Mouse (Mus musculus): ENCODE measurements at regions not wholly inside any gene's neighbourhood (a gene's known extent, or its start where the extent isn't known, plus 50 kb on each side); places are given as distances from the start of the nearest gene placed in this dataset.

- WGBS (ENCODE audit: insufficient replicate concordance): 60% methylated on average over 8 of the region's 8 CpGs
- H3K27ac ChIP-seq (replicated peaks): no peak overlapping the region
Observed at GRCm38 (mm10) chr5:141054991-141055390, 54.6 kb upstream of the Card11 start.

DNA sequence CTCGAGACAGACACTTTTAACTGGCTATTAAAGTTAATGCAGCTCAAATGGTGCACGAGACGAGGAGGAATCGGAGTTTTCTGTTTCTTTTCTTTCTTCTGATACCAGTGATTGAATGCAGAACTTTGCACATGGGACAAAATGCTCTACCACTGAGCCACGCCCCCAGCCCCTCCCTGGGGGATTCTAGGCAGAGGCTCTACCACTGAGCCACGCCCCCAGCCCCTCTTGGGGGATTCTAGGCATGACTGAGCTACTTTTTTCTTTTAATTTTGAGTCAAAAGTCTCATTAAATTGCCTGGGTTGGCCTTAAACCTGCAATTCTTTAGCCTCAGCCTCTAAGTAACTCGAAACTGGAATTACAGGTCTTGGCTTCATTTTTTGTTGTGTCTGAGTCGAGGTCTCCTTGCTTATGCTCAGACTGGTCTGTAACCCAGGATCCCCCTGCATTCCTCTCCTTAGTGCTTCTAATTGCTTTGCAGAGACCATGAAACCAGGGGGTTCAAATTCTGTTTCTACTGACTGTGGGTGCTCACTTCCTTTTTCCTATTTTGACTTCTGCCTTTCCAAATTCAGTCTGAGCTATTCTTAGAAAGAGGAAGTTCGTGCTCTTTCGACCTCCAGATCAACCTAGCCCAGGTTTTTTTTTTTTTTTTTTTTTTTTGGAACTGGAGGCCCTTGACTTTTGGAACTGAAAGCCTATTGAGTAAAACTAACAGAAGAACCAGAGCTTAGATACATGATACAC, 55.4 kb upstream of the Card11 start:
- no peak overlapping the region; the same call in 1 of the 2 replicates for H3K27ac ChIP-seq (replicated peaks)
- H3K4me3 ChIP-seq (replicated peaks): no peak overlapping the region
- no peak overlapping the region for H3K4me2 ChIP-seq
- no peak for ATAC-seq (ENCODE audit: insufficient read depth)
- no peak overlapping the region for H3K9ac ChIP-seq
- WGBS (ENCODE audit: insufficient replicate concordance): 33% methylated on average over 10 of the region's 10 CpGs
- 0 out of 2 replicates have a peak, but pooled peaks cover 3% of the 10 kb centered on the region for H3K4me1 ChIP-seq (replicated peaks)
- H3K9me3 ChIP-seq (replicated peaks): no peaks in the 10 kb centered on the region
- H3K36me3 ChIP-seq (replicated peaks): no peaks in the 10 kb centered on the region
- H3K27me3 ChIP-seq: no peaks in the 10 kb centered on the region

More at GRCm38 (mm10) chr5:141054991-141055390, 54.6 kb upstream of the Card11 start:
- Histone ChIP-seq H3K4me2 (no peak overlapping the region), H3K27me3 (no peaks in the 10 kb centered on the region), H3K36me3 (replicated peaks) (no peaks in the 10 kb centered on the region), H3K9ac (no peak overlapping the region), H3K9me3 (replicated peaks) (no peaks in the 10 kb centered on the region), H3K4me1 (replicated peaks) (0 out of 2 replicates have a peak, but pooled peaks cover 3% of the 10 kb centered on the region), H3K4me3 (replicated peaks) (no peak overlapping the region)
- ATAC-seq (ENCODE audit: insufficient read depth): no peak

GRCm38 (mm10) chr5:141058141-141058540, 57.8 kb upstream of the Card11 start:
- Histone ChIP-seq H3K4me1 (replicated peaks) (0 out of 2 replicates have a peak, but pooled peaks cover 3% of the 10 kb centered on the region), H3K27me3 (no peaks in the 10 kb centered on the region), H3K4me2 (no peak overlapping the region), H3K27ac (replicated peaks) (no peak overlapping the region), H3K9me3 (replicated peaks) (no peaks in the 10 kb centered on the region), H3K4me3 (replicated peaks) (no peak overlapping the region), H3K36me3 (replicated peaks) (no peaks in the 10 kb centered on the region), H3K9ac (no peak overlapping the region)
- WGBS (ENCODE audit: insufficient replicate concordance): 60% methylated on average over 7 of the region's 7 CpGs
- no peak for ATAC-seq (ENCODE audit: insufficient read depth)

DNA sequence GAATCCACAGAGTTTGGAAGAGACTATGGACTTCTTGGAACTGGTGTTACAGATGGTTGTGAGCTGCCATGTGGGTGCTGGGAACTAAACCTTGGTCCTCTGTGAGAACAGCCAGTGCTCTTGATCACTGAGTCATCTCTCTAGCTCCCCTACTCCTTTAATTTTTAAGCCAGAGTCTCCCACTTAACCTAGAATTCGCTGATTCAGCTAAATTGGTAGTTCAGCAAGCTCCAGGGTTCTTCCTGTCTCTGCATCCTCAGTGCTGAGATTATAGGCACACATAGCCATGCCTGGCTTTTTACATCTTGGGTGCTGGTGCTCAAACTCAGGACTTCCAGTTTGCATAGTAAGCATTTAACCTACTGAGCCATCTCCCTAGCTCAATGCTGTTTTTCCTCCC, 58.5 kb upstream of the Card11 start:
- Histone ChIP-seq H3K4me2 (no peak overlapping the region), H3K9ac (no peak overlapping the region), H3K27me3 (no peaks in the 10 kb centered on the region), H3K27ac (replicated peaks) (no peak overlapping the region), H3K36me3 (replicated peaks) (no peaks in the 10 kb centered on the region), H3K4me1 (replicated peaks) (0 out of 2 replicates have a peak, but pooled peaks cover 3% of the 10 kb centered on the region), H3K4me3 (replicated peaks) (no peak overlapping the region), H3K9me3 (replicated peaks) (no peaks in the 10 kb centered on the region)
- no peak for ATAC-seq (ENCODE audit: insufficient read depth)
- WGBS (ENCODE audit: insufficient replicate concordance): 41% methylated on average over 1 of the region's 1 CpGs

- no peak overlapping the region for H3K9ac ChIP-seq
- H3K36me3 ChIP-seq (replicated peaks): no peaks in the 10 kb centered on the region
- H3K4me1 ChIP-seq (replicated peaks): no peaks in the 10 kb centered on the region
- no peaks in the 10 kb centered on the region for H3K9me3 ChIP-seq (replicated peaks)
- WGBS (ENCODE audit: insufficient replicate concordance): 8% methylated on average over 4 of the region's 4 CpGs
- no peaks in the 10 kb centered on the region for H3K27me3 ChIP-seq
- no peak overlapping the region for H3K27ac ChIP-seq (replicated peaks)
- H3K4me3 ChIP-seq (replicated peaks): no peak overlapping the region
- ATAC-seq (ENCODE audit: insufficient read depth): no peak
- no peak overlapping the region for H3K4me2 ChIP-seq
Observed at GRCm38 (mm10) chr5:141062144-141062543, 61.8 kb upstream of the Card11 start.

DNA sequence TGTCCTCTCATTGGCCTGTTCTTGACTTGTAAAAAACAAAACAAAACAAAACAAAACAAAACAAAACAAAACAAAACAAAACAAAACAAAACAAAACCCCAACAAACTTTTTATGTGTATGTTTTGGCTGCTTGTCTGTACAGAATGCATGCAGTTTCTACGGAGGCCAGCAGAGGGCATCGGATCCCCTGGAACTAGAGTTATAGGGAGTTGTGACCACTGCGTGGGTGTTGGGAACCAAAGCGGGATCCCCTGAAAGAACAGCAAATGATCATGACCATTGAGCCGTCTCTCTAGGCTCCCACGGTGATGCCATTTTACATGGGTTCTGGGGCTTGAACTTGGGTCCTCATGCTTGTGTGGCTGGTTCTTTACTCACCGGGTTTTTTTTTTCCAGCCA, 67.2 kb upstream of the Card11 start:
- no peak for ATAC-seq (ENCODE audit: insufficient read depth)
- 74% methylated on average over 7 of the region's 7 CpGs for WGBS (ENCODE audit: insufficient replicate concordance)
- no peak overlapping the region for H3K27ac ChIP-seq (replicated peaks)

GRCm38 (mm10) chr5:141074457-141074856, 74.1 kb upstream of the Card11 start:
- WGBS (ENCODE audit: insufficient replicate concordance): 84% methylated on average over 3 of the region's 3 CpGs
- H3K27ac ChIP-seq (replicated peaks): no peak overlapping the region
- no peak overlapping the region for H3K4me2 ChIP-seq
- no peak overlapping the region for H3K4me3 ChIP-seq (replicated peaks)
- H3K9me3 ChIP-seq (replicated peaks): no peaks in the 10 kb centered on the region
- H3K9ac ChIP-seq: no peak overlapping the region
- H3K4me1 ChIP-seq (replicated peaks): no peaks in the 10 kb centered on the region
- H3K27me3 ChIP-seq: no peaks in the 10 kb centered on the region
- no peak for ATAC-seq (ENCODE audit: insufficient read depth)
- no peaks in the 10 kb centered on the region for H3K36me3 ChIP-seq (replicated peaks)

More for the DNA sequence above, 67.2 kb upstream of the Card11 start:
- Histone ChIP-seq H3K27me3 (no peaks in the 10 kb centered on the region), H3K4me1 (replicated peaks) (no peaks in the 10 kb centered on the region), H3K4me2 (no peak overlapping the region), H3K9ac (no peak overlapping the region), H3K4me3 (replicated peaks) (no peak overlapping the region), H3K36me3 (replicated peaks) (no peaks in the 10 kb centered on the region), H3K9me3 (replicated peaks) (no peaks in the 10 kb centered on the region)

- Histone ChIP-seq H3K9ac (no peak overlapping the region), H3K36me3 (replicated peaks) (no peaks in the 10 kb centered on the region), H3K27ac (replicated peaks) (no peak overlapping the region), H3K4me1 (replicated peaks) (no peaks in the 10 kb centered on the region; the same call in 1 of the 2 replicates), H3K9me3 (replicated peaks) (no peaks in the 10 kb centered on the region), H3K4me3 (replicated peaks) (no peak overlapping the region), H3K27me3 (no peaks in the 10 kb centered on the region), H3K4me2 (no peak overlapping the region)
- ATAC-seq (ENCODE audit: insufficient read depth): no peak
- 55% methylated on average over 7 of the region's 7 CpGs for WGBS (ENCODE audit: insufficient replicate concordance)
Observed at GRCm38 (mm10) chr5:141076158-141076557, 75.8 kb upstream of the Card11 start.

- H3K4me3 ChIP-seq (replicated peaks): no peak overlapping the region
- 43% methylated on average over 2 of the region's 2 CpGs for WGBS (ENCODE audit: insufficient replicate concordance)
- no peaks in the 10 kb centered on the region for H3K9me3 ChIP-seq (replicated peaks)
- no peaks in the 10 kb centered on the region; the same call in 1 of the 2 replicates for H3K4me1 ChIP-seq (replicated peaks)
- H3K27me3 ChIP-seq: no peaks in the 10 kb centered on the region
- no peak overlapping the region for H3K4me2 ChIP-seq
- H3K36me3 ChIP-seq (replicated peaks): no peaks in the 10 kb centered on the region
- H3K9ac ChIP-seq: no peak overlapping the region
- ATAC-seq (ENCODE audit: insufficient read depth): no peak
- H3K27ac ChIP-seq (replicated peaks): no peak overlapping the region
Observed at GRCm38 (mm10) chr5:141076942-141077341, 76.6 kb upstream of the Card11 start.

DNA sequence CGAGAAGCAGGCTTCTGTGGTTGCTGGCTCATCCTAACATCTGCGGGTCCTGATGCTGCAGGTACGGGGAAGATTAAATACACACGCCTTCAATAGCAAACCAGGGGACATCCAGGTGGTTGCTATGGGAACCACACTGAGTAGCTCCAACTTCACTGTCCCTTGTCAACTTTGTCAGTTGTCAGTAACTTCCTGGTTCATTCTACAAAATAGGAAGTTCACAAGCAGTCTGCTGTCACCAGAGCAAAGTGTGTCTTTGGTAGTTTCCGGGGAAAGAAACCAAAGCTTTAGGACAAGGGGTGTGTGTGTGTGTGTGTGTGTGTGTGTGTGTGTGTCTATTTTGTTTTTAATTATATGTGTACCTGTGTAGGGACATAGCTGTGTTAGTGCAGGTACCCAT, 80.5 kb upstream of the Card11 start:
- H3K27me3 ChIP-seq: no peaks in the 10 kb centered on the region
- no peak overlapping the region for H3K9ac ChIP-seq
- no peak overlapping the region for H3K4me2 ChIP-seq
- no peak overlapping the region for H3K27ac ChIP-seq (replicated peaks)
- no peaks in the 10 kb centered on the region for H3K9me3 ChIP-seq (replicated peaks)
- no peaks in the 10 kb centered on the region; the same call in 1 of the 2 replicates for H3K4me1 ChIP-seq (replicated peaks)
- WGBS (ENCODE audit: insufficient replicate concordance): 42% methylated on average over 5 of the region's 5 CpGs
- no peak overlapping the region for H3K4me3 ChIP-seq (replicated peaks)
- no peaks in the 10 kb centered on the region for H3K36me3 ChIP-seq (replicated peaks)
- peak; percentile 28; the same call in 1 of the 2 replicates for ATAC-seq (ENCODE audit: insufficient read depth)

DNA sequence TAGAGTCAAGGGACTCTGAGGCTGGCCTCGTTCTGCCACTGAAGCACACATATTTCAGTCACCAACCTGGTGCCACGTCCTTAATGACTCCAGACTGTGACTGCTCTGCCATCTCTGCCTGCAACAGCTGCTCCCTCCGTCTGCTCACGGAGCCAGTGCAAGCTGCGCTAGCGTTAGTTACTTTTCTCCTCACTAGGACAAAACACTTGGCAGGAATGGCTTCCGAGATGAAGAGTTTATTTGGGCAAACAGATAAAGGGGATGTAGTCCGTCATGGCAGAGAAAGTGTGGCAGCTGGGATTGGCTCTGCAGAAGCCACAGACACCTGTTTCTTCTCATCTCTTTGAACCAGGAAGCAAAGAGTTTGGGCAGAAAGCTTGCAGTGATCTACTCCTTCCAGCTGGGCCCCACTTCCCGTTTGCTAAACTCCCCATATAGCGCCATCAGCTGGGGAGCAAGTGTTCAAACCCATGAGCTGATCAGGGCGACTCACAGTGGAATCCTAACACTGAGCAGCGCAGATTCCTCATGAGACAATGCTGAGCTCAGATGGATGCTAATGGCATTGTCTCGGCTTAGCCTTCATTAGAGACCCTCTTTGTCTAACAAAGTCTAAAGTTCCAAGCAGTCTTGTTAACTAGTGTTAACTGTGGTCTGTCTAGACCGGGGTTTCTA, 83.8 kb upstream of the Card11 start:
- Histone ChIP-seq H3K9ac (no peak overlapping the region), H3K9me3 (replicated peaks) (no peaks in the 10 kb centered on the region), H3K27ac (replicated peaks) (no peak overlapping the region), H3K4me2 (no peak overlapping the region), H3K4me3 (replicated peaks) (no peak overlapping the region), H3K36me3 (replicated peaks) (no peaks in the 10 kb centered on the region), H3K27me3 (no peaks in the 10 kb centered on the region), H3K4me1 (replicated peaks) (no peaks in the 10 kb centered on the region; the same call in 1 of the 2 replicates)
- no peak for ATAC-seq (ENCODE audit: insufficient read depth)
- 57% methylated on average over 14 of the region's 14 CpGs for WGBS (ENCODE audit: insufficient replicate concordance)
